Mouse (Mus musculus) frontal cortex, postnatal 36 days (tissue): Measurements from ENCODE around the gene Gmfg.

Experiments used
- DNase-seq, 2 experiments: peaks; one replicate each; pipeline ENCODE4 v3.0.0; 2022; ENCODE audit warnings: low spot score in 2 of 2

The Gmfg gene

DNA sequence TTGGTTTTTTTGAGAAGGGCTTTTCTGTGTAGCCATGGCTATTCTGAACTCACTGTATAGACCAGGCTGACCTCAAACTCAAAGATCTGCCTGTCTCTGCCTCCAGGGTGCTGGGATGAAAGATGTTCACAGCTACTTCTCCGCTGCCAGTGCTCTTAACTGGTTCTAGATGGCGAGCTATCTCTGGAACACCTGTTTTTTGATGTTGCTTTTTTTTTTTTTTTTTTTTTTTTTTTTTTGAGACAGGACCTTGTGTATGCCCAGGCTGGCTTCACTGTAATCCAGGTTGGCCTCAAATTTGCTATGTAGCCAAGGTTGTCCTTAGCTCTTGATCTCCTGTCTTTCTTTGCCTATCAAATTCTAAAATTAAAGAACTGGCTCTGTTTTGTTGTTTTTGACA, 1.5 kb downstream of the Gmfg start:
- no peak for DNase-seq

DNA sequence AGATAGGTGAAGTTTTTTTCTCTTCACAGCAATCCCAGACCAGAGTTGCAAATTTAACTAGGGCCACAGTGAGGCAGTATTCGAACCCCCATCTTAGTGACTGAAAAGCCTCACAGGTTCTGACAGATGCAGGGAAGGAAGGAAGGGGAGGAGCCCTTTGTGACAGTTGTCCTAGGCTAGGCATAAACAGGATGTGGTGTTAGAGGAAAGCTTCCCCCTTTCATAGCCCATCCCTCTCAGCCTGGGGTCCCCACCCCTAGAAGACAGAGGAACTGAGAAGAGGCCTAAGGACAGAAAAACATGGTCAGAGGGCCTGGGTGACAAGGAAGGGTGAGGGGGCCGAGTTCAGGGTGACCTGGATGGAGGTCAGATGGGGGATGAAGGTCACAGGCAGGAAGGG, 3.5 kb downstream of the Gmfg start:
- no peak for DNase-seq

DNA sequence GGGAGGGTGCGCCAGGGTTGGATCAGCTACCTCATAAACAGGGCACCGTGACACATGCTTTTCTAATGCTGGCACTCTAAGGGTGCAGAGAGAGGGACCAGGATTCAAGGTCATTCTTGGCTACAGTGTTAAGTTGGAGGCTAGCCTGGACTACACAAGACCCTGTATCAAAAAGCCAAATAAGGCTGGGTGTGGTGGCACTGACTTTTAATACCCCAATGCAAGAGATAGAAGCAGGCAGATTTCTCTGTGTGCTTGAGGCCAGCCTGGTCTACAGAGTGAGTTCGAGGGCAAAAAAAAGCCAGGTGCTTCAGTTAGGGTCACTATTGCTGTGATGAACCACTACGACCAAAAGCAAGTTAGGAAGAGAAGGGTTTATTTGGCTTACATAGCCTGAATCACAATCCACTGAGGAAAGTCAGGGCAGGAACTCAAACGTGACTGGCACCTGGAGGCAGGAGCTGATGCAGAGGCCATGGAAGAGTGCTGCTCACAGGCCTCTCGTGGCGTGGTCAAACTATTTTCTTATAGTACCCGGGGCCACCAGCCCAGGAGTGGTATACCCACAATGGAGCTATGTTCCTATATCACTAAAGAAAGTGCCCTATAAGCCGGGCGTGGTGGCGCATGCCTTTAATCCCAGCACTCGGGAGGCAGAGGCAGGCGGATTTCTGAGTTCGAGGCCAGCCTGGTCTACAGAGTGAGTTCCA, 4.7 kb downstream of the Gmfg start:
- DNase-seq, result no peak

DNA sequence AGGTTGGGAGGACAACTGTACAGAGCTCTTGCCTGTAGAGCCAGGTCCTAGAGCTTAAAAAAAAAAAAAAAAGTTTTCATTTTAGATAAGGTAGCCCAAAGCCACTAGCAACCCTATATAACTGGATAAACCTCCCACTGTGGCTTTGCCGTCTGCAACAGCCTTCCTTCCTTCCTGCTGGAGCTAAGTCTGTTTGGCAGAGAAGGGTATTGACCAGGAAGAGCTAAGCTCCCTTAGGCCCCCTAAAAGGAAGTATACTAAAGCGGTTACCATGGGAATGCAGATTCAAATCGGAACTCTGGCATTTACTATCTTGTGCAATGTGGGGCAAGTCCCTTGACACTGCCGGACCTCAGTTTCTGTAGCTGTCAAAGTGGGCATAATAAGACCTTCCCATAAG, 5.4 kb downstream of the Gmfg start:
- DNase-seq, result no peak

DNA sequence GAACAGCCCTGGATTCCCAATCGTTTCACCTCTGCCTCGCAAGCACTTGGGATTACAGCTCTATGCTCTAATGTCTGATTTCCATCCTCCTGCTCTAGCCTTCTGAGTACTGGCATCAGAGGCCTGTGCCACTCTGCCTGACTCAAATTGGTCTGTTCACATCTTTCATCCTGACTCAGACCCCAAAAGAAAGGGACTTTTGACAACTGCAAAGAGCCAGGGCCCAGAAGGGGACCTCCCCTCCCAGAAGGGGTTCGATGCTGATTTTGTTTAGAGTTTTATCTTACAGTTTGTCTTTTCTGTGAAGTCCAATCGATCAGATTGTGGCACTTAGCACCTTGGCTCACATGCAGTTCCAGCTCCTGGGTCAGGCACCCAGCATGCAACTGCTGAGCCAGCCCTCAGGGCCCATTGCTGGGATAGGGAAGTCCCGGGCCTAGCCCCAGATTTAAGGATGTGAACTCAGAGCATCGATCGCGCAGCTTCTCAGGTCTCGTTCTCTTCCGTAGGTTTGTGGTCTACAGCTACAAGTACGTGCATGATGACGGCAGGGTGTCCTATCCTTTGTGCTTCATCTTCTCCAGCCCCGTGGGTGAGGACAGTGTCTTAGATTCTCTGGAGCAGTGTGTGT, 7.2 kb downstream of the Gmfg start:
- no peak for DNase-seq

DNA sequence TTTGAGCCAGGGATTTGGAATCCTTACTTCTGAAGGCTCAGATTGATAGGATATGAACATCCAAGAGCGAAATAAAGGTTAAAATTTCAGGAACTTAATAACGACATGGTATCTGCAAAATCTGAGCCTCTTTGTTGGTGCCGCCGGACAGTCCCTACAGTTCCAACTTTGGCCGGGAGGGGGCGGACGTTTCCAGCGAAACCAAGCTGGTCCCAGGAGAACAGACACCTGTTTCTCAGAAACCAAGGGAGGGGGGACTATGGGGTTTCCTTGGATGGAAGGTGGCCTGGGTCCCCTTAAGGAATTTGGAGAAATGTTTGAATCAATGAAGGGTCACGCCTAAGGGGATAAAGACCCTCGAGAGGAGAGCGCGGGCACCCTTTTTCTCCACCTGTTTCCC, 9.2 kb downstream of the Gmfg start:
- DNase-seq, result peak; percentile 80 to 87

DNA sequence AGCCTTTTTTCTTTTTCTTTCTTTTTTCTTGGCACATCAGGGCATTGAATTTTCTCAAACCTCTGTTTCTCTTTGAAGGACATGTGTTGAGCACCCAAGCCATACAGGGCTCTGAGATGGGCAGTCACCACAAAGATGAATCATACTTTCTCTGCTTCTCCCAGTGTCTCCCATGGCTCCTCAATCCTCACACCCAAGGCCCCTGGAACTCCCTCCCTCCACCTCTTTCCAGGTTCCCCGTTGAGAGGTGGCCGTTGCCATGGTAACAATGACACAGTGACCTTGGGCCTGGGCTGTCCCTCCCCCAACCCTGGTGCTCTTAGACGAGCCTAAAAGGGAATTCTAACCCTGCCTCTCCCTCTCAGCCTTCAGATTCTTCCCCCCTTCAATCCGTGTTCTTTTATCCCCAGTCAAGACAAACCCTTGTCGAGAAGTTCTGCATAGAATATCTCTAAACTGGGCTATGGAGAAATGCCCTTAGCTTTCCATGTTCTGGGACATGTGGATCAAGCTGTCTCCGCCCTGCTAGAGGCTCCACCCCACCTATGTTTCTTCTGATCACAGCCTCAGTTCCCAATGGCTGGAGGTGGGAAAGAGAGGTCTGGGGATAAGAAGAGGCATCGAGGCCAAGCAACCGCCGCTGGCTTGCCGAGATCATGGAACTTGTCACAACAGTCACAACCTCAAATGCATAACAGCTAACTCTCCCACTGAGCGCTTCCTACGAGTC, 10.0 kb downstream of the Gmfg start:
- DNase-seq, result no peak

DNA sequence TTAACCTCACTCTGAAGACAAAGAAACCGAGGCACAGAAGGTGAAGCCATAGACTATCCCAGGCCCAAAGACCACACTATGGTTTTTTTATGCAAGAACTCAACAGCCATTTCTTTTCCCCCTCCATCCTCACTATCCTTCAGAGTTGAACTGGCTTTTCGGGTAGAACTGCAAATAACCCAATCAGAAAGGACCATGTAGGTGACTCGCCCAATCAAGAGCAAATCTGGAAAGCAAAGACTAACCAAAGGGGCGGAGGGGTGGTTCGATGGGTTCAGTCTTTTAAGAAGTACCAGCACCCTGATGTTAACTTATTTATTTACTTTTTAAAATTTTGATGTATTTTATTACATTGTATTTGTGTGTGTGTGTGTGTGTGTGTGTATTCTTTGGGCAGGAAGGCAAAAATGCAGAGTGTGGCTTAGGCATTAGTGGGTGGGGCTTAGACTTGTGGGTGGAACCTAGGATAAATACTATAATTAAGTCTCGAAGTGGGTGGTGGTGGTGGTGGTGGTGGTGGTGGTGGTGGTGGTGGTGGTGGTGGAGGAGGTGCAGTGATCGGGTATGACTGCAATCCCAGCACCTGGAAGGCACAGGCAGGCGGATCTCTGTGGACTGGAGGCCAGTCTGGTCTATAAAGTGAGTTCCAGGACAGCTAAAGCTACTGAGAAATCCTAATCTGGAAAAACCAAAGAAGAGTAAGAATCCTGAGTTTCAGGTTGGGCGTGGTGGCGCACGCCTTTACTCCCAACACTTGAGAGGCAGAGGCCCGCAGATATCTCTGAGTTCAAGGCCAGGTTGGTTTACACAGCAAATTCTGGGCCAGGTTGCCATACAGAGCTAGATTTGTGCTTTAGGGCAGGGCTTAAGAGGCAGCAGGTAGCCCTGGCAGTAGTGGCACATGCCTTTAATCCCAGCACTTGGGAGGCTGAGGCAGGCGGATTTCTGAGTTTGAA, 10.9 kb downstream of the Gmfg start:
- no peak for DNase-seq

DNA sequence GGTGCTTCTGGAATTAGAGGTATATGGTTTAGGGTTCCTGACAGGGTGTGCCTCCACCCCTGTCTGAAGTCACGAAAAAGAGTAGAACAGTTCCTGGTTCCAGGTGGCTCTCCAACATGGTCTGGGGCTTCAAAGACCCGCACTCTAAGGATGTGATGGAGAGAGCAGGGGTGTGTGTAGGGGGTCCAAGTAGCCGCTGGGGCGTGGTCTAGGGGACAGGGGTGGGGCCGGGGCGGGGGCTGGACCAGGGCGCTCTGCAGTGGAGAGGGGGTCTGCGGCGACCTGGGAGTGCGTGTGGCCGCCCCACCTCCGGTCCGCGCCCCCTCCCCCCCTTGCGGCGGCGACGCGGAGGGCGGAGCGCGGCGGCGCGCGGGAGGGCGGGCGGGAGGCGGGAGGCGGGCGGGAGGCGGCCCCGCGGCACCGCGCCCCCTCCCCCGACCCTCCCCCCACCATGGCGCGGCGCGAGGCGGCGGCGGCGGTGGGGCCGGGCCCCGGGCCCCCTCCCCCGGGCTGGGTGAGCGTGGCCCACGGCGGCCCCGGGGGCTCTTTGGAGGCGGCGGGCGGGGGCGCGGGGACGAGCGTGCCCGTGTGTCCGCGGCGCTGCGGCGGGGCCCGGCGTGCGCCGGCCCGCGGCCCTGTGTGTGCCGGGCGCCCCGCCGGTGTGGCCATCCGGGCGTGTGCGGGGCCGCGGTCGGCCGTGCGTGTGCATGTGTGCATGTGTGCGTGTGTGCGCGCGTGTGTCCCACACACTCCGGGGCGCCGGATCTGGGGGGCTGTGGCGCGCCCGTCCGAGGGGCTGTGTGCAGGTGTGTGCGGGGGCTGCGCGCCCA, 14.5 kb downstream of the Gmfg start, which contains the start of gene Lrfn1:
TSS of gene Lrfn1 (plus strand) at position 450 of the 830 bp plus-strand sequence.
- DNase-seq, result no peak

DNA sequence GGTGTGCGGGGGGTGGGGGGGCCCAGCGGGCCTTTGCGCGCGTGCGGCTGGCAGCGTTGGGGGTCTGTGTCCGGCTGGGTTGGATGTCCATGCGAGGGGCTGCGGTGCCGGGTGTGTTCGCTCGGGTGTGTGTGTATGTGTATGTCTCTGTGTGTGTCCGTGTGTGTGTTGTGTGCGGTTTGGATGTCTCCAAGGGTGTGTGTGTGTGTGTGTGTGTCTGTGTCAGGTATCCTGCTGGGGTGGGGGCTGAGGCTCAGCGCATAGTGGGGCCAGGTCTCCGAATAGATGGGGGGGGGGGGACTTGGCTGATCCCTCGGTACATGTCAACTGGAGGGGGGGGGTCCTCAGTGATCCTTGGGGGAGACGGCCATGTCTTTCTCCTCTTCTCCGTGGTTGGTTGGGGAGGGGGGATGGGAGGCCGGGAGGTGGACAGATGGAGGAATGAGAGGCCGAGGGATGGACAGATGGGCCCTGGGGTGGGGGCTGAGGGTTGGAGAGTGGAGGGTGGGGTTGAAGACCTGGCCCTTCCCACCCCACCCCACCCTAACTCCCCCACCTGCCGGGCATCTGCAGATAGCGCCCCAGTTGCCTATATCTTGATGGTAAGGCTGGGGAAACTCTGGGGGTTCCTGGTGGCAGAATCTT, 15.2 kb downstream of the Gmfg start:
- no peak for DNase-seq

DNA sequence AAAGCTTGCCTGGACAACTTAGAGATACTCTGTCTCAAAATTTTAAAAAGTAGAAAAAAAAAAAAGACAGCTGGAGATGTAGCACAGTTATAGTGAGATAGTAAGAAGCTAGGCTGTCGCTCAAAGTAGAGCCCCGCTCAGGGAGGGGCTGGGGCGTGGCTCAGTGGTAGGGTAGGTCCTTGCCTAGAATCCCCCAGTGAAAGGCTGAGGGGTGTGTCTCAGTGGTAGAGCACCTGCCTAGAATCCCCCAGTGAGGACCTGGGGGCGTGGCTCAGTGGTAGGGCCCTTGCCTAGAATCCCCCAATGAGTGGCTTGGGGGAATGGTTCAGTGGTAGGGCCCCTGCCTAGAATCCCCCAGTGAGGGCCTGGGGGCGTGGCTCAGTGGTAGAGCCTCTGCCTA, 23.1 kb downstream of the Gmfg start:
- no peak for DNase-seq

DNA sequence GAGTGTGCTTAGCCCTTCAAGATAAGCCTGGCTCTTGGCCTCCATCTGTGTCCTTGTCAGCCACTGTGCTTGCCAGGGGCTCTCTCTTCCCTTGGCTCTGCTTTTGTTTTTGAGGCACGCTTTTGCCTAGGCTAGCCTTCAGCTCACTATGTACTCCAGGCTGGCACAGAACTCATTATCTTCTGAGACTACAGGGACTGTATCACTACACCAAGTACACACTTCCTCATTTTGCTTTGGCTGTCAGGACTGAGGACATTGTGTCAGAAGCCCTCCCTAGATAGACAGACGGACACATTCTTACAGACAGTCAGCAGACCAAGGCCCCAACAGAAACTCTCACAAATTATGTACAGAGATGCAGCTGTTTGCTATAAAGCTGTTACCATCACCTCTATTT, 25.5 kb downstream of the Gmfg start:
- no peak for DNase-seq

DNA sequence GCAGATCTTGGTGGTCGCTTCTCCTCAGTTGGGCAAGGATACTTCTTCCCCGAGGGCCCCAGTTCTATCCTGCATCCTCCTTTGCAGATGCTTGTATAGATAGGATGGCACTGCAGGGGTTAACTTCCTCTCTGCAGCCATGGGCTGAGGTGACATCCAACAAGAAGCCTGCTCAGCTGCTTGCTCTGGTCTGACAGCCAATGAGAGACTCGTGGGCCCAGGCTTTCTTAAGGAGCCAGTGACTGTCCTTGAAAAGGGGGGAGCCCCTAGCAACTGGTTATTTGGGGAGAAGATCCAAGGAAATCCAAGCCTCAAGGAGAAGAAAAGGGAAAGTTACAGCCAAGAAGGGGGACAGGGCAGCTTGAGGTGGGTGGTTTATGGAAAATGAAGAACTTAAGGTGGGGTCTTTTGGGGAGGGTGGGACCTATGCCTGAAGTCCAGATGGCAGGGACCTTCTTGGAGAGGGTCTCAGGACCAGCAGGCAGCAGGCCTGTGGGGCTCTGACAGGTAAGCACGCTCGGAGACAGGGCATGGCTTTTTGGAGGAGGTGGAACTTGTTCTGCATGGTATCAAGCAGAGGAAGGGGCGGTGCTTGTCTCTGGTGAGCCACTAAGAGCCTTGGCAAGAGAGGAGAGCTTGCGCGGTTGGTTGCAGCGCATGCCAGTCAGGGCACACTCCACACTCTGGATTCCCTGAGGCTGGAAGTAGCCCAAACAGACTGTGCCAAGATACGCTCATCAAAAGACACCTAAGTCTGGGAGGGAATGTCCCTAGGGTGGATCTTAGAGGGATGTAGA, 27.4 kb downstream of the Gmfg start:
- DNase-seq, result peak; percentile 85 to 93

DNA sequence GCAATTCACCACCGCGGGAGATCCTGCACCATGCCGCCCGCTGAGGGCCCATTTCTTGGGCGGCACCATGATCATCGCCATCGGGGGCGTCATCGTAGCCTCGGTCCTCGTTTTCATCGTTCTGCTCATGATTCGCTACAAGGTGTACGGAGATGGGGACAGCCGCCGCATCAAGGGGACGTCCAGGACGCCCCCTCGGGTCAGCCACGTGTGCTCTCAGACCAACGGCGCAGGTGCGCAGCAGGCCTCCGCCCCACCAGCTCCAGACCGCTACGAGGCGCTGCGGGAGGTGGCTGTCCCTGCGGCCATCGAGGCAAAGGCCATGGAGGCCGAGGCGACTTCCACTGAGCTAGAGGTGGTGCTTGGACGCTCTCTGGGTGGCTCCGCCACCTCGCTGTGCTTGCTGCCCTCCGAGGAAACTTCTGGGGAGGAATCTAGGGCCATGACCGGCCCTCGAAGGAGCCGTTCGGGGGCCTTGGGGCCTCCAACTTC, 29.5 kb downstream of the Gmfg start:
- no peak for DNase-seq

DNA sequence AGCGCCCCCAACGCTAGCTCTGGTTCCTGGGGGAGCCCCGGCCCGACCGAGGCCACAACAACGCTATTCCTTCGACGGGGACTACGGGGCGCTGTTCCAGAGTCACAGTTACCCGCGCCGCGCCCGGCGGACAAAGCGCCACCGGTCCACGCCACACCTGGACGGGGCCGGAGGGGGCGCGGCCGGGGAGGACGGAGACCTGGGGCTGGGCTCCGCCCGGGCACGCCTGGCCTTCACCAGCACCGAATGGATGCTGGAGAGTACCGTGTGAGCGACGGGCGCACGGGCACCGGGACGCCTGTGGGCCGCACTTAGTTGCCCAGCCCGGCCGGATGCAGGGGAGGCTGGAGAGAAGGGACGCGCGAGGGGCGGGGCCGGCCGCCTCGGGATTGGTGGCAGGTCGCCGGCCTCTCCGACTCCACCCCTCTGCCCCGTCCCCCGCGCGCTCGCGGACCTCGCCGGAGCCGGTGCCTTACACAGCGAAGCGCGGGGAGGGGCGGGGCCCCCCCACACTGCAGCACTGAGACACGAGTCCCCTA, 30.0 kb downstream of the Gmfg start:
- no peak for DNase-seq

DNA sequence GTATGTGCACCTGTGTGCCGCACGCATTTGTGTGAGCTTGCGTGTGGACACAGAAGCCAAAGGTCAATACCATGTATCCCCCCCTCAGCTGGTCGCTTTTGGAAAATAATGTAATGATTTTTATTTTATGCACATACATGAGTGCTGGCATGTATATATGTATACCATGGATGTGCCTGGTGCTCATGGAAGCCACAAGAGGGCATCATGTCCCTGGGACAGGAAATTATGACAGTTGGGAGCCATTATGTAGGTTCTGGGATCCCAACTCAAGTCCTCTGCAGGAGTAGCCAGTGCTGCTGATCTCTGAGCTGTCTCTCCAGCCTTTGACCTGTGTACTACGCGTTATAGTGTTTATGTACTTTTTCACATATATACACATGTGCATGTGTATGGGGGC, 38.9 kb downstream of the Gmfg start:
- no peak for DNase-seq

DNA sequence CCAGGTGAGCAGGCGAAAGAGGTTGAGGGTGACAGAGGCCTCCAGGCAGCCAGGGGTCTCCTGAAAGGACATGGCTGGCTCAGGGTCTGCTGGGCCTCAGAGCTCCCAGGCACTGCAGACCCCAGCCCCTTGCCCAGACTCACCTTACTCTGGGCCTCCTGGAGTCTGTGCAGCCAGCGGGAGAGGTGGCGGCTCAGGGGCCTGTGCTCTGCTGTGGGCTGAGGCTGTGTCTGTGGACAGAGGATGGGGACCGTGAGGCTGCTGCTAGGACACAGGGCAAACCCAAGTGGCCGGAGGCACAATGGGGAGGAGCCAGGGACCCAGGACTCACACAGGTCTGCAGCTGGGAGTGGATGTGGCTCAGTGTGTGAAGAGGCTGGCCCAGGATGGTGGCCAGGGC, 40.1 kb downstream of the Gmfg start:
- no peak for DNase-seq

DNA sequence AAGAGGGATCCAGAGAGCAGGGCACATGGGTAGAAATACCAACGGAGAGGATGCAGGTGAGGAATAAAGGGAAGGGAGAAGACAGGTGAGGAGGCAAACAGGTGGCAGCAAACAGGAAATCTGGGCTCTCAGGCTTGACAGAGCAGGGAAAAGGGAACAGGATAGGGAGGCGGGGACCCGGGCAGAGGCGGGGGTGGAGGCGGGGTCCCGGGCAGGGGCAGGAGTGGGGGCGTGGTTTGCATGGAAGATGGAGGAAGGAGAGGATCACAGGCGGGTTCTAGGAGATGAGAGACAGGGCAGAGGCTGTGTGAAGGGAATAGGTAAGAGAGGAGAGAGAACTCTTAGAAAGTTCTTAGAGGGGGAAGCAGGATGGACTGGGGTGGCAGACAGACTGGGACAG, 41.6 kb downstream of the Gmfg start:
- no peak for DNase-seq

DNA sequence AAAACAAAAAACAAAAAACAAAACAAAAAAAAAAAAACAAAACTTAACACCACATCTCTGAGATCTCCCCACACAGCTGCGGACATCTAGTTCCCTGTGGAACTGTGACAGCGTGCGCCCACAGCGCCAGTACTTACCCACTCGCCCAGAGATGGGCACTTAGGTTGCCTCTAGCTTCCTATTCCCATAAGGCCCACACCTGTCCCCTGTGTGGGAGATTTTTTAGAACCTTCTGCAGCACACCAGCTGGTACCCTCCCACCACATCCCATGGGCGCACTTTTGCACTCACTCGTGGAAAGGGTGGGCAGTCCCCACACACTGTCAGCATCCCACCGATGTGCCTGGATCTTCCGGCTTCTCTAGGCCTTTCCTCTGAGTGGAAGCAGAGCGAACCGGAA, 45.6 kb downstream of the Gmfg start:
- peak in 1 of 2 experiments; percentile 23 for DNase-seq
